Mouse (Mus musculus): ENCODE measurements around the gene Ostf1. TPM values are rescaled to one million over a fixed set of nuclear protein-coding genes. Genes with fewer than 3 reads are reported as not detected.

Ostf1 gene
- polyA plus RNA-seq, 1 experiment, result 119 TPM

DNA sequence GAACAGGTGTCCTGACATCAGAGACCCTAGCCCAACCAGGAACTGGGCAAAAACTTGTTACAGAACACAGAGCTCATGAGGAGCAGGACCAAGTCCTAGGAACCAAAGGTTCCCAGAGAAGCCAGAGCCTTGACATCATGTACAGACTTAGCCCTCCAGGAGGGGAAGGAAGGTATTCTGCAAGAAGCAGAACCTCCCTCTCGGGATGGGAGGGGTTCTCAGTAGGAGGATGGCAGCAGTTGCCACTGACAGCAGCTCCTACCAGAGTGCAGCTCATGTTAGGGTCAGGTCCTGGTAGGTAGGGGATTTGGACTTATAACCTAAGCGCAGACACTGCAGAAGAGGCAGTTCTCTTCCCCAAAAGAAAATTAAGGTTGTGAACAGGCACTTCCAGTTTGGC is 7.7 kb downstream of the Ostf1 start:
- no peaks in the 10 kb centered on the region for H3K36me3 ChIP-seq (ENCODE audit: control insufficient read depth, insufficient read depth)
- H3ac ChIP-seq (ENCODE audit: control insufficient read depth, insufficient read length), result no peak overlapping the region
- H3K4me3 ChIP-seq, result no peak overlapping the region
- H3K79me2 ChIP-seq (ENCODE audit: control insufficient read depth, insufficient read depth), result peaks cover 77% of the 10 kb centered on the region
- no peak for TF ChIP-seq MYOD1 (IDR thresholded peaks at IDR 0.05; ENCODE audit: control insufficient read depth in 1 of 3, insufficient read length in 2 of 3, low read depth in 2 of 3)
- TF ChIP-seq POLR2AphosphoS2 (IDR thresholded peaks at IDR 0.05; ENCODE audit: insufficient read length, low read depth), result no peak
- no peak for TF ChIP-seq CEBPB (IDR thresholded peaks at IDR 0.05; ENCODE audit: insufficient read depth, poor library complexity, severe bottlenecking)
- TF ChIP-seq TCF3 (IDR thresholded peaks at IDR 0.05; ENCODE audit: insufficient read length, low read depth), result no peak
- TF ChIP-seq REST (IDR thresholded peaks at IDR 0.05; ENCODE audit: insufficient read depth, insufficient read length), result no peak
- no peak for TF ChIP-seq USF1 (IDR thresholded peaks at IDR 0.05; ENCODE audit: low read depth)
- TF ChIP-seq MYOG (IDR thresholded peaks at IDR 0.05; ENCODE audit: control insufficient read depth in 1 of 3, insufficient read depth in 1 of 3, insufficient read length in 2 of 3, low read depth in 2 of 3), result no peak
- TF ChIP-seq SRF (IDR thresholded peaks at IDR 0.05; ENCODE audit: control insufficient read depth, insufficient read length, low read depth), result no peak
- no peak for TF ChIP-seq POLR2A (IDR thresholded peaks at IDR 0.05; ENCODE audit: insufficient read length, low read depth)
- TF ChIP-seq TCF12 (IDR thresholded peaks at IDR 0.05; ENCODE audit: insufficient read depth, poor library complexity, severe bottlenecking), result no peak
- TF ChIP-seq E2F4 (IDR thresholded peaks at IDR 0.05; ENCODE audit: insufficient read depth), result no peak
- no peaks in the 10 kb centered on the region for H3K27me3 ChIP-seq (ENCODE audit: control insufficient read depth, insufficient read depth, insufficient read length)
- H3K4me2 ChIP-seq (ENCODE audit: low read depth), result no peak overlapping the region

DNA sequence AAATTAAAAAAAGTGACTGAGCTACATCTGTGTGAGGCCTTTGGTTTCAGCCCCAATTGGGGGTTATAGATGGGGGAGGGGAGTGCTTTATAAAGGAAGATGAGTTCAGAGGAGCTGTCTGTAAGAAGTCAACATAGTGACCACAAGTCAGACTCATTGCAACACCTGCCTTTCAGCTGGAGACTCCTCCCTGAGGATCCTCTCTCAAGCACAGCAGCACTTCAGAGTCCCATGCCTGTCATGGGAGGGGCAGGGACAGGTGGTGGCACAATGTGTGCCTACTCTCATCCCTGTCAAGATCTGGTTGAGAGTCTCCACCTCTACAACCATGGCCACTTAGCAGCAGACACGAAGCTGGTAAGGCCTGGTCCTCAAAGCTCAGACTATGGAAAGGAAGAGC is 11.9 kb downstream of the Ostf1 start:
- Histone ChIP-seq H3K79me2 (ENCODE audit: control insufficient read depth, insufficient read depth) (peaks cover 76% of the 10 kb centered on the region), H3ac (ENCODE audit: control insufficient read depth, insufficient read length) (no peak overlapping the region), H3K4me2 (ENCODE audit: low read depth) (no peak overlapping the region), H3K4me3 (no peak overlapping the region), H3K36me3 (ENCODE audit: control insufficient read depth, insufficient read depth) (no peaks in the 10 kb centered on the region), H3K27me3 (ENCODE audit: control insufficient read depth, insufficient read depth, insufficient read length) (no peaks in the 10 kb centered on the region)
- TF ChIP-seq TCF12 (IDR thresholded peaks at IDR 0.05; ENCODE audit: insufficient read depth, poor library complexity, severe bottlenecking) (no peak), SRF (IDR thresholded peaks at IDR 0.05; ENCODE audit: control insufficient read depth, insufficient read length, low read depth) (no peak), POLR2AphosphoS2 (IDR thresholded peaks at IDR 0.05; ENCODE audit: insufficient read length, low read depth) (no peak), CEBPB (IDR thresholded peaks at IDR 0.05; ENCODE audit: insufficient read depth, poor library complexity, severe bottlenecking) (no peak), POLR2A (IDR thresholded peaks at IDR 0.05; ENCODE audit: insufficient read length, low read depth) (no peak), MYOD1 (IDR thresholded peaks at IDR 0.05; ENCODE audit: control insufficient read depth in 1 of 3, insufficient read length in 2 of 3, low read depth in 2 of 3) (no peak)

DNA sequence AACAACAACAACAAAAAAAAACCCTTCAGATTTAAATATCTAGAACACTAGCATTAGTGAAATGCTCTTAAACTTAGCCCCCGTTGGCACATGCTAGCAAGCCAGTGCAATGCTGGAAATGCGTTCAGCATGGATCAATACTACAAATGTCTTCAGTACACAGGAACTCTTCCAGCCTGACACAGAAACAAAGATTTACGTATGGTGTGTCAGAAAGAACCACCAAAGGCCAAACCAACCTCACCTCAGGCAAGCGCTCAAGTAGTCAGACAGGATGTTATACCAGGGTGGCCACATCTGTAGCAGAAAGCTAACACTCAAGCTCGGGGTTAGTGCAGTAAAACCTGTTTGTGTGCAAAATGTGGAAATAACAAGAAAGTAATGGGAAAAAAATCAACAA is 12.6 kb downstream of the Ostf1 start:
- Histone ChIP-seq H3K4me2 (ENCODE audit: low read depth) (no peak overlapping the region), H3K79me2 (ENCODE audit: control insufficient read depth, insufficient read depth) (peaks cover 76% of the 10 kb centered on the region), H3K4me3 (no peak overlapping the region), H3K27me3 (ENCODE audit: control insufficient read depth, insufficient read depth, insufficient read length) (no peaks in the 10 kb centered on the region), H3ac (ENCODE audit: control insufficient read depth, insufficient read length) (no peak overlapping the region), H3K36me3 (ENCODE audit: control insufficient read depth, insufficient read depth) (no peaks in the 10 kb centered on the region)
- TF ChIP-seq MYOD1 (IDR thresholded peaks at IDR 0.05; ENCODE audit: control insufficient read depth in 1 of 3, insufficient read length in 2 of 3, low read depth in 2 of 3), result no peak
- TF ChIP-seq SRF (IDR thresholded peaks at IDR 0.05; ENCODE audit: control insufficient read depth, insufficient read length, low read depth), result no peak
- TF ChIP-seq MYOG (IDR thresholded peaks at IDR 0.05; ENCODE audit: control insufficient read depth in 1 of 3, insufficient read depth in 1 of 3, insufficient read length in 2 of 3, low read depth in 2 of 3), result no peak
- no peak for TF ChIP-seq POLR2AphosphoS2 (IDR thresholded peaks at IDR 0.05; ENCODE audit: insufficient read length, low read depth)

DNA sequence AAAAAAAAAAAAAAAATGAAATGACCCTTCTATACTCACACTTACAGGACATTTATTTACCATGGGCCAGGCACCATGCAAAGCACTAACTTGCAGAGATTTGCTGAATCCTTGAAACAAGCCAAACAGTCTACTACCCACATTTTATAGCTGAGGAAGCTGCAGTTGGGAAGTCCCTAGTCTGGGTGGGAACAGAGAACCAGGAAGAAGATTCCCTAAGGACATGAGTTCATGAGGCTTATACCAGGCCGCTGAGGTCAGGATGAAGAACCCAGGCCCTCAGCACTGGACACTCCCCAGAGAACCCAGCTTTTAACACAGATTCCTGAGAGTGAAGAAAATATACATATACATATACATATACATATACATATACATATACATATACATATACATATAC is 14.1 kb downstream of the Ostf1 start:
- Histone ChIP-seq H3K27me3 (ENCODE audit: control insufficient read depth, insufficient read depth, insufficient read length) (no peaks in the 10 kb centered on the region), H3ac (ENCODE audit: control insufficient read depth, insufficient read length) (no peak overlapping the region)
- no peak for TF ChIP-seq CEBPB (IDR thresholded peaks at IDR 0.05; ENCODE audit: insufficient read depth, poor library complexity, severe bottlenecking)
- TF ChIP-seq MAX (IDR thresholded peaks at IDR 0.05; ENCODE audit: low read depth), result no peak
- TF ChIP-seq MYOD1 (IDR thresholded peaks at IDR 0.05; ENCODE audit: control insufficient read depth in 1 of 3, insufficient read length in 2 of 3, low read depth in 2 of 3), result no peak
- no peak for TF ChIP-seq SRF (IDR thresholded peaks at IDR 0.05; ENCODE audit: control insufficient read depth, insufficient read length, low read depth)
- TF ChIP-seq TCF3 (IDR thresholded peaks at IDR 0.05; ENCODE audit: insufficient read length, low read depth), result no peak
- TF ChIP-seq E2F4 (IDR thresholded peaks at IDR 0.05; ENCODE audit: insufficient read depth), result no peak
- no peak for TF ChIP-seq USF1 (IDR thresholded peaks at IDR 0.05; ENCODE audit: low read depth)

DNA sequence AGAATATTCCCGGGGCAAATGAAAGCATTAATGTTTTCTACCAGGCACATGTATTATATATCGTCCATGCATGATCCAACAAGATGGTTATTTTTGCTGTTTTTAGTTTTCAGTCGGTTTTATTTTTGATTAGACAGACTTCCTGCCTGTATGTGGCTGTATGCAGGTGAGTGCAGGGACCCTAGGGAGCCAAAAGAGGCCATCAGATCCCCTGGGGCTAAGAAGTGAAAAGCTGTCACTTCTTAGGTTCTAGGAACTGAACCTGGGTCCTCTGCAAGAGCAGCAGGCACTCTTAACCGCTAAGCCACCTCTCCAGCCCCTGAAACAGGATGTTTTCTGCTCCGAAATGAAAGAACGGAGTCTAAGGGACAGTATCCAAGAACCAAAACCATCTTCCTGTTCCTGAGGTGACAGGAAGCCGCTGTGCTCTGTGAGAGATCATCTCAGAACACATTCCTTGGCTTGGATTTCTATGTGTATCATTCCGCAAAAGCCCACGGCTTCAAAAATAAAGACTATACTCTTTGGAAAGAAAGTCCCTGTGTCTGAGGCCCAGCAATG is 15.9 kb downstream of the Ostf1 start:
- Histone ChIP-seq H3K79me2 (ENCODE audit: control insufficient read depth, insufficient read depth) (peaks cover 80% of the 10 kb centered on the region), H3K4me3 (no peak overlapping the region), H3K27me3 (ENCODE audit: control insufficient read depth, insufficient read depth, insufficient read length) (no peaks in the 10 kb centered on the region), H3K4me2 (ENCODE audit: low read depth) (no peak overlapping the region), H3ac (ENCODE audit: control insufficient read depth, insufficient read length) (no peak overlapping the region), H3K36me3 (ENCODE audit: control insufficient read depth, insufficient read depth) (no peaks in the 10 kb centered on the region)
- no peak for TF ChIP-seq TCF12 (IDR thresholded peaks at IDR 0.05; ENCODE audit: insufficient read depth, poor library complexity, severe bottlenecking)
- no peak for TF ChIP-seq MAX (IDR thresholded peaks at IDR 0.05; ENCODE audit: low read depth)

More for the DNA sequence above, 14.1 kb downstream of the Ostf1 start:
- no peak overlapping the region for H3K4me2 ChIP-seq (ENCODE audit: low read depth)
- H3K79me2 ChIP-seq (ENCODE audit: control insufficient read depth, insufficient read depth), result peaks cover 71% of the 10 kb centered on the region
- H3K36me3 ChIP-seq (ENCODE audit: control insufficient read depth, insufficient read depth), result no peaks in the 10 kb centered on the region
- no peak overlapping the region for H3K4me3 ChIP-seq
